Mouse (Mus musculus): Measurements from ENCODE around the gene Hoxa11.

The Hoxa11 gene

GRCm38 (mm10) chr6:52245757-52246142, at the start of gene Hoxa11:
Gene Hoxa11, minus strand, starts transcription at chr6:52245810.
- DNase-seq (ENCODE audit: low spot score), result peak; percentile 64

GRCm38 (mm10) chr6:52294616-52295015, 49.0 kb upstream of the Hoxa11 start:
- no peak for DNase-seq (ENCODE audit: low spot score)

GRCm38 (mm10) chr6:52292328-52292727, 46.7 kb upstream of the Hoxa11 start:
- no peak for DNase-seq (ENCODE audit: low spot score)

GRCm38 (mm10) chr6:52291021-52291860, 45.6 kb upstream of the Hoxa11 start:
- no peak for DNase-seq (ENCODE audit: low spot score)

- no peak for DNase-seq (ENCODE audit: low spot score)
These were observed 44.6 kb upstream of the Hoxa11 start for GRCm38 (mm10) chr6:52290186-52290585.

GRCm38 (mm10) chr6:52283896-52284295, 38.3 kb upstream of the Hoxa11 start:
- no peak for DNase-seq (ENCODE audit: low spot score)

GRCm38 (mm10) chr6:52281084-52281483, 35.5 kb upstream of the Hoxa11 start:
- no peak for DNase-seq (ENCODE audit: low spot score)

GRCm38 (mm10) chr6:52276920-52277319, 31.3 kb upstream of the Hoxa11 start:
- no peak for DNase-seq (ENCODE audit: low spot score)

GRCm38 (mm10) chr6:52276382-52276781, 30.8 kb upstream of the Hoxa11 start:
- no peak for DNase-seq (ENCODE audit: low spot score)

GRCm38 (mm10) chr6:52275563-52276280, 30.1 kb upstream of the Hoxa11 start:
- DNase-seq (ENCODE audit: low spot score), result no peak

GRCm38 (mm10) chr6:52274576-52274975, 29.0 kb upstream of the Hoxa11 start:
- no peak for DNase-seq (ENCODE audit: low spot score)

- DNase-seq (ENCODE audit: low spot score), result no peak
These were observed 28.2 kb upstream of the Hoxa11 start for GRCm38 (mm10) chr6:52273656-52274280.

- no peak for DNase-seq (ENCODE audit: low spot score)
These were observed 27.4 kb upstream of the Hoxa11 start for GRCm38 (mm10) chr6:52272766-52273655.

- DNase-seq (ENCODE audit: low spot score), result peak; percentile 73
These were observed 25.2 kb upstream of the Hoxa11 start for GRCm38 (mm10) chr6:52270494-52271480.

- no peak for DNase-seq (ENCODE audit: low spot score)
These were observed 23.1 kb upstream of the Hoxa11 start for GRCm38 (mm10) chr6:52268756-52269155.

GRCm38 (mm10) chr6:52268341-52268740, 22.7 kb upstream of the Hoxa11 start:
- DNase-seq (ENCODE audit: low spot score), result no peak

GRCm38 (mm10) chr6:52267691-52268090, 22.1 kb upstream of the Hoxa11 start:
- no peak for DNase-seq (ENCODE audit: low spot score)

- DNase-seq (ENCODE audit: low spot score), result no peak
These were observed 21.6 kb upstream of the Hoxa11 start for GRCm38 (mm10) chr6:52267221-52267620.

GRCm38 (mm10) chr6:52266666-52266985, 21.0 kb upstream of the Hoxa11 start:
- no peak for DNase-seq (ENCODE audit: low spot score)

- DNase-seq (ENCODE audit: low spot score), result no peak
These were observed 20.5 kb upstream of the Hoxa11 start for GRCm38 (mm10) chr6:52265913-52266665.

All from urinary bladder, postnatal 25 days (tissue).